Mouse (Mus musculus) midbrain, embryonic 10.5 days (tissue): Measurements from ENCODE around the gene Siglec1. TPM values are rescaled to one million over a fixed set of nuclear protein-coding genes. Genes with fewer than 3 reads are reported as not detected.

Experiments
- DNase-seq: peaks from one replicate; pipeline ENCODE4 v3.0.0-alpha.2; 2017; ENCODE audit warnings: low spot score
- H3K27ac ChIP-seq: fragments of 300-500 bp; sonication (generic); replicated peaks from 2 replicates; pipeline ENCODE4 v1.5.1; 2016; ENCODE audit warnings: mild to moderate bottlenecking
- H3K27me3 ChIP-seq: fragments of 300-500 bp; sonication (generic); 2 replicates; pipeline ENCODE4 v1.6.1; 2016; ENCODE audit warnings: low read depth, mild to moderate bottlenecking; ENCODE audit not compliant: poor library complexity, severe bottlenecking
- H3K36me3 ChIP-seq: fragments of 300-500 bp; sonication (generic); 2 replicates; pipeline ENCODE4 v1.6.1; 2016; ENCODE audit warnings: mild to moderate bottlenecking, moderate library complexity
- H3K4me1 ChIP-seq: fragments of 300-500 bp; sonication (generic); 2 replicates; pipeline ENCODE4 v1.6.1; 2016
- H3K4me3 ChIP-seq: fragments of 300-500 bp; sonication (generic); 2 replicates; pipeline ENCODE4 v1.5.1; 2016; ENCODE audit warnings: mild to moderate bottlenecking, moderate library complexity
- H3K9me3 ChIP-seq: fragments of 300-500 bp; sonication (generic); replicated peaks from 2 replicates; pipeline ENCODE4 v1.6.1; 2016; ENCODE audit warnings: mild to moderate bottlenecking
- WGBS: fragments of 180-500 bp; shearing (Covaris S2); methylation state at CpG from one replicate; pipeline ENCODE4 v1.1.7; 2016; 5-methylcytosine and 5-hydroxymethylcytosine counted together
- polyA plus RNA-seq: library from polyadenylated mRNA; unstranded; fragments of >200 nt; fragmentation: Nextera tagmentation; extraction: Ambion mirVana; gene quantifications from 2 replicates; pipeline ENCODE4 v1.2.1, GENCODE M21; 2016

Gene Siglec1
- polyA plus RNA-seq, 1 experiment from 2014 or later: 0.12 TPM

DNA sequence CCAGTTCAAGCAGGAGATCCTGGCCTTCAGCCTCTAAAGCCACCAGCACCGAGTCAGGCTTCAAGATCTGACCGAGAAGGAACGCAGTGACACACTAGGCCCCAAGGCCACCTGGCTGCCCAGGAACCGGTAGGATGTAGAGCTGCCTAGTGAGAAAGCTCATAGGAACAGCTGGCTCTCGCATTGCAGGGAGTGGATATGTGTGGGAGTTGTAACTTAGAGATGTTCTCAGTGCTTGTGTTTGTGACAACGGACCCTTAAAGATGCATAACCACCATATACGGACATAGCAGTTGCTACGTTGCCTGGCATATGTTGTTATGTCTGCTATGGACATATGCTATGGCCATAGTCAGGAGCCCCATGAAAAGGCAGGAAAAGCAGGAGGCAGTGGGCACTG is 27.9 kb downstream of the Siglec1 start:
- Histone ChIP-seq H3K36me3 (no peaks in the 10 kb centered on the region), H3K27me3 (peaks cover 78% of the 10 kb centered on the region), H3K9me3 (no peaks in the 10 kb centered on the region), H3K27ac (no peak overlapping the region), H3K4me3 (no peak overlapping the region), H3K4me1 (peaks cover 46% of the 10 kb centered on the region)
- WGBS: 93% methylated on average over 8 of the region's 8 CpGs
- no peak for DNase-seq

DNA sequence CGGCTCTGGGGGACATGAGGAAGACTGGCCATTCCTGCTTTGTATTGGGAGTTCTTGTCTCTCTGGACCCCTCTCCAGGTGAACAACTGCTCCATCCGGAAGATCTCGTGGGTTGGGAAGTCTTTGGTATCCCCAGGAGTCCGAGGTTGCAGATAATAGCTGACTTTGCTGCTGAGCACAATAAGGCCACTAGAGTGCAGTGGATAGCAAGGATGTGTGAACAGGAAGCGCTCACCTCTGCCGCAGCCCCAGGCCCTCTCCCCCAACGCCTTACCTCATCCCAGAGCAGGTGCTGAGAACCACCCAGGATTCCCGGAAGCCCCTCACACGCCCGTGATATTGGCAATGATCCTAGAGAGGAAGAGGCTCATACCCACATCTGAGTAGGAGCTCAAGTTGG is 30.4 kb downstream of the Siglec1 start:
- Histone ChIP-seq H3K27ac (no peak overlapping the region), H3K36me3 (no peaks in the 10 kb centered on the region), H3K4me1 (peaks cover 38% of the 10 kb centered on the region), H3K9me3 (no peaks in the 10 kb centered on the region), H3K4me3 (peak overlapping the region; percentile 51), H3K27me3 (peaks cover 78% of the 10 kb centered on the region)
- WGBS: 3% methylated on average over 10 of the region's 10 CpGs
- peak; percentile 54 for DNase-seq

DNA sequence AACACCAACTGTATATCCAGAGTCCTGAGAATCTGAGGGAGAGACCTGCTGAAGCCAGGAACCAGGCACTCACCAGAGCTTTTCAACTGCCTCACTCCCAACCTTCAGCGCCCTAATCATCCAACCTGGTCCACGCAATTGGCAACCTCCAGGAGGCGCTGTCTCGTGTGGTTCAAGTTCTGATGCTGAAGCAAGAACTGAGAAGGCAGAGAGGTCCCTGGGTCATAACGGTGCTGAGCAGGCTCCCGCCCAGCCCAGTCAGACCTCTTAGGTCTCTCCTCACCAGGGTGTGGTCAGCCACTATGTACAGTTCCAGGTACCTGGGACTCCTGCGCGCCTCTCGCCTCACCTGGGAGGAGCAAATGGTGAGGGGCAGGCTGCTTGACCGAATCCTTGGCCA is 30.9 kb downstream of the Siglec1 start:
- H3K9me3 ChIP-seq: no peaks in the 10 kb centered on the region
- H3K36me3 ChIP-seq: no peaks in the 10 kb centered on the region
- H3K4me3 ChIP-seq: peak overlapping the region; percentile 51
- H3K4me1 ChIP-seq: peaks cover 37% of the 10 kb centered on the region
- DNase-seq: peak; percentile 71
- H3K27me3 ChIP-seq: peaks cover 78% of the 10 kb centered on the region
- WGBS: 5% methylated on average over 10 of the region's 10 CpGs
- H3K27ac ChIP-seq: no peak overlapping the region

DNA sequence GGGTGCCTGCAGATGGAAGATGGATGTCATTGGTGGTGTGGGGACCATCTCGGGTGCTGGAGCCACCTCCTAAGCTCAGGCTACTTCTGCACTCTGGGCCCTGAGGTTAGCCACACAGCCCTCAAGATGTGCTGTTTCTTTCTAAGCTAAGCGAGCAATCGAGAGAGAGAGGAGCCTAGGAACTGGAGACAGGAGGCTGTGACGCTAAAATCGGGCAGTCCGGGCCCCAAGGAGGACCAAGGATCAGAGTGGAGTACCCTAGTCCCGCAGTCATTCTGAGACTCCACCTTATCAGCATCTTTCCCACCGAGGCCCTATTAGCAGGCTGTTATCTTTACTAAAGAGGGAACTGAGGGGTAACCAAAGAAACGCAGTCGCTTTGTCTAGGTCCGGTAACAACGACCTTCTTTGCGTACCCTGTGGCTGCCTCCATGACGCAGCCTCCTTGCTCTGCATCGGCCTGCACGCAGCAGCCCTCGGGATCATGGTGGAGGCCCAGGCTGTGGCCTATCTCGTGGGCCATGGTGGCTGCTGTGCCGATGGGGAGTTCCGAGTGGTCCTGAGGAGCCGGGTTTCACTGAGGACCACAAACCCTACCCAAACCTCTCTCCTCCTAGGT is 31.8 kb downstream of the Siglec1 start:
- H3K9me3 ChIP-seq: no peaks in the 10 kb centered on the region
- H3K27ac ChIP-seq: no peak overlapping the region
- peaks cover 34% of the 10 kb centered on the region for H3K4me1 ChIP-seq
- peaks cover 79% of the 10 kb centered on the region for H3K27me3 ChIP-seq
- peak overlapping the region; percentile 51 for H3K4me3 ChIP-seq
- peak; percentile 31 for DNase-seq
- WGBS: 2% methylated on average over 21 of the region's 21 CpGs
- H3K36me3 ChIP-seq: no peaks in the 10 kb centered on the region

DNA sequence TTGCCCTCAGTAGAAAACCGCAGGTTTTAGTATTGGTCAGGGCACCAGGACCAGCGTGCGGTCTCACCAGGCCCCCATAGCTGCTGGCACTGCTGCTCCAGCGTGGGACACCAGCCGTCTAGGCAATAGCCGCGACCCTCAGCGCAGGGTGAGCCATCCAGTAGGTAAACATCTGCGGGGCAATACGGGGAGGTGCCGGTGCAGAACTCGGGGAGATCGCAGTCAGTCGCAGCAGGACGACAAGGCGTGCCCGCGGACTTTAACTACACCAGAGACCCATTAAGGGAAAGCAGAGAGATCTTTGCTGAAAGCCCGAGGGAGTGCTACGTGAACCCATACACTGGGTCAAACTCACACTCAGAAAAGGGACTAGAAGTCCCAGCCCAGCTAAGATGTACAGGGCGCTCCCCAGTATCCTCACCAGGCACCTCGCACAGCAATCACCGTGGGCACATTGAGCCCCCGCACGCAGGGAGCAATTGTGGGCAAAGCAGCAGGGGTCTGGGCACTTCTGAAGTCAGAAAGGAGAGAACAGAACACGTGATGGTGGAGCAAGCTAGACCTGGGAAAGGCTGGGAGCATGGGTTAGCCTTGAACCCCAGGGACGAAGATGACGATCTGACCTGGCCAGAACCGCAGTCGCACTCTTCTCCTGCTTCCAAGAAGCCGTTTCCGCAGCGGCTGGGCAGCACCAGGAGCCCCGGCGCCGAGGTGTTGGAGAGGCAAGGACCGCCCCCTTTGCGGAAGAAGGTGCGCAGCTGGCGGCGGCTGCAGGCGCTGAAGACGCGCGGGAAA is 32.5 kb downstream of the Siglec1 start:
- H3K4me3 ChIP-seq: peak overlapping the region; percentile 51
- WGBS: 1% methylated on average over 45 of the region's 45 CpGs
- H3K4me1 ChIP-seq: peaks cover 34% of the 10 kb centered on the region
- peak; percentile 37 for DNase-seq
- H3K27me3 ChIP-seq: peaks cover 79% of the 10 kb centered on the region
- no peaks in the 10 kb centered on the region for H3K9me3 ChIP-seq
- H3K27ac ChIP-seq: no peak overlapping the region
- H3K36me3 ChIP-seq: no peaks in the 10 kb centered on the region

DNA sequence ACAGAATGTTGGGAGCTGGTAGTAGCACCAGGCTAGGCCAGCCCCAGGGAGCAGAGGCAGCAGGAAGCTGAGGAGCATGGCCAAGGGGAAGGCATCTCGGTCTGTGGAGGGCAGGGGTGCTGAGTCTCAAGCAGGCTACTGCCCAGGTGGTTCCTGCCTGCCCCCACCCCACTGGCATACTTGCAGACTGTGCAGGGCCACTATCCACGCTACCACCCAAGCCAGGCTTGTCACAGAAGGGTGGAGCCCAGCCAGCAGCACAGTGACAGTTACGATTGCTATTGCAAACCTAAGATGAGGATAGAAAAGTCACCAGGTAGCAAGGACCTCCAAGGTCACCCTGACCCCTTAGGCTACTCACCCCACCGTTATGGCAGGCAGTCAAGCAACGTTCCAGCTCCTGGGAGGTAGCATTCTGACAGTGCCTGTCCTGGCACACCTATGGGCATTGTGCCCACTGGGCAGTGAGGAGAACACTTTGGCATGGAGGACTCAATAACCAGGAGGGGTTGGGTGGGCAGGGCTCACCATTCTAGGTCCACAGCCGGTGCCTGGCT is 33.6 kb downstream of the Siglec1 start:
- Histone ChIP-seq H3K27ac (no peak overlapping the region), H3K36me3 (no peaks in the 10 kb centered on the region), H3K4me3 (no peak overlapping the region), H3K27me3 (peaks cover 79% of the 10 kb centered on the region), H3K4me1 (peaks cover 34% of the 10 kb centered on the region), H3K9me3 (no peaks in the 10 kb centered on the region)
- 64% methylated on average over 6 of the region's 6 CpGs for WGBS
- DNase-seq: no peak

DNA sequence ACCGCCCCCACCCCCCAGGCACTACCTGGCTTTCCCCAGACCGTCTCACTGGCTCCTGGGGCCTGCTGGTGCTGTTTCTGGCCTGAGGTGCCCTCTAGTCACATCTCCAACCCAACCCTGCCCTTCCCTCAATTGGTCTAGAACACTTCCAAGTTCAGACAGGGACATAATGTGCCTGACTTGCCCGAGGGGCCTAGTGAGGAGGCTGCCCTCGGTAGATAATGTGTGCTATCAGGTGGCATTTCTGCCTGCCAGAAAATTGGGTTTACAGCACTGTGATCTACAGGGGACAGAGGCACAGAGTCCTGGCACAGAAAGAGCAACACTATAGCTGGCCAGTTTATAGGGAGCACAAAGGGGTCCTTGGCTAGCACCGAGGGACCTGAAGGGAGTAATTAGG is 34.5 kb downstream of the Siglec1 start:
- no peak for DNase-seq
- Histone ChIP-seq H3K4me1 (peaks cover 34% of the 10 kb centered on the region), H3K4me3 (no peak overlapping the region), H3K9me3 (no peaks in the 10 kb centered on the region), H3K36me3 (no peaks in the 10 kb centered on the region), H3K27me3 (peaks cover 71% of the 10 kb centered on the region), H3K27ac (no peak overlapping the region)
- 81% methylated on average over 5 of the region's 5 CpGs for WGBS

DNA sequence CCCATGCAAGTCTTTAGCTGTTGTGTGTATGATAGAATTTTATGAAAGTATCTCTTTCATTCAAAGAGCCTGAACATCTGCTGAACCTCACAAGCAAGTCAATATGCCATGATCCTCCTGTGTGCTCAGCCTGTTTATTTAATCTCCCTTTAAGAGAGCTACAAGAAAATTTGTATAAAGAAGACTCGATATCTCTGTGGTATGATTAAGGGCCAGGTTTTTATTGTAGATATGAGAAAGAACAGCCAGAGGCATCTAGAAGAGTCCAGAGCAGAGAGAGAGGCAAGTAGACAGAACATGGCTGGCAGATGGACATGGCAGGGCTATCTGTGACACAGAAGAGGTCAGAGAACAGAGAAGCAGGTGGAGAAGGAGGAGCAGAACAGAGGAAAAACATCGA is 40.5 kb downstream of the Siglec1 start:
- DNase-seq: no peak
- no peaks in the 10 kb centered on the region for H3K9me3 ChIP-seq
- H3K27ac ChIP-seq: no peak overlapping the region
- peaks cover 40% of the 10 kb centered on the region for H3K27me3 ChIP-seq
- H3K36me3 ChIP-seq: no peaks in the 10 kb centered on the region
- WGBS: 79% methylated on average over 2 of the region's 2 CpGs
- no peak overlapping the region for H3K4me3 ChIP-seq
- peaks cover 13% of the 10 kb centered on the region for H3K4me1 ChIP-seq

DNA sequence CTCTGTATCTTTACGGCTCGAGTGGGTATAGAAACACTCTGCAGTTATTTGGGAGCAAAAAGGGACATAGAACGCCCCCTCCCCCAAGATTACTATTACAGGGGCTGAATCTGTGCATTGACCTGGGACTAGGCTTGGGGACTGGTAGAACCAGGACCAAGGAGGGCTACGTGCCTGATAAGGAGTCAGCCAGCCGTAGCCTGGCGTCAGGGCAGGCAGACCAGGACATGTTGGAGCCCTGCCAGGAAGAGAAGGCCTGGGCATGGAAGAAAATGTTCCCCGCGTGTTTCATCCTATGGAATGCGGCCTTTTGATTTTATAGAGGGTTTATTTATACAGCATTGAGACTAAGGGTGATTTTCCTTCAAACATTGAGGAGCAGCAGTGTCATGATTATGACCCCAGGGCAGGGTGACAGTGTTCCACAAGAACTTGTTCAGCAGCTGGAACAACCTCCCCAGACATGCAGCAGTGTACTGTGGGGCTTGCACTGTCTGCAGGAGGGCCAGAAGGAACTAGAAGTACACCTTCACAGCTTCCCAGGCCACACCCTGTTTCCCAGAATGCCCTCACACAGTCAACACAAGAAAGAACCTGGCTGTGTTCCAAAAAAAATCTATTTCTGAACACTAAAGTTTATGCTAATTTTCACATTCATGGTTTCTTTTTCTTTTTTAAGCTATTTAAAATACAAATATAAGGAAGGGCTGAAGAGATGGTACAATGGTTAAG is 41.4 kb downstream of the Siglec1 start:
- H3K4me3 ChIP-seq: no peak overlapping the region
- H3K27me3 ChIP-seq: peaks cover 40% of the 10 kb centered on the region
- DNase-seq: no peak
- 88% methylated on average over 9 of the region's 9 CpGs for WGBS
- no peaks in the 10 kb centered on the region for H3K9me3 ChIP-seq
- H3K36me3 ChIP-seq: no peaks in the 10 kb centered on the region
- H3K27ac ChIP-seq: no peak overlapping the region
- peaks cover 19% of the 10 kb centered on the region for H3K4me1 ChIP-seq

DNA sequence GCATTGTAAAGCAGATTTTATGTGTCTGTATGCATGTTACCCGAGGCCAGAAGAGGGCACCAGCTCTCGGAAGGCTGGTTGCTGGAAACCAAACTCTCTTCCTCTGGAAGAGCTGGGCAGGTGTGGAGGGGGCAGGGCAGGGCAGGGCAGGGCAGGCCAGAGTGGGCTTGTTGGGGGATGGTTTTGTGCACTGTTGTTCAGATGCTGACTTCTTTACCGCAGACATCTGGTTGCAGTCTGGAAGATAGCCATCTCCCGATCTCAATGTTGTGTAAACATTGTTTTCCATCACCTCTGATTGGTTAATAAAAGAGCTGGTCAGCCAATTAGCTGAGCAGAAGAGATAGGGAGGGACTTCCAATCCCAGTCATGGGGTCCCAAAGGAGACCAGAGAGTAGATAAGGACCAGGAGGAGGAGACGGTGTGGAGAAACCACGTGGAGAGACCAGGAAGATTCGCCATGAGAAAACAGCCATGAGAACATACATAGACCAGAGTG is 42.2 kb downstream of the Siglec1 start:
- H3K9me3 ChIP-seq: no peaks in the 10 kb centered on the region
- H3K27me3 ChIP-seq: peaks cover 46% of the 10 kb centered on the region
- DNase-seq: no peak
- H3K4me1 ChIP-seq: peaks cover 19% of the 10 kb centered on the region
- no peaks in the 10 kb centered on the region for H3K36me3 ChIP-seq
- 12% methylated on average over 7 of the region's 7 CpGs for WGBS
- H3K4me3 ChIP-seq: peak overlapping the region; percentile 34
- no peak overlapping the region for H3K27ac ChIP-seq

DNA sequence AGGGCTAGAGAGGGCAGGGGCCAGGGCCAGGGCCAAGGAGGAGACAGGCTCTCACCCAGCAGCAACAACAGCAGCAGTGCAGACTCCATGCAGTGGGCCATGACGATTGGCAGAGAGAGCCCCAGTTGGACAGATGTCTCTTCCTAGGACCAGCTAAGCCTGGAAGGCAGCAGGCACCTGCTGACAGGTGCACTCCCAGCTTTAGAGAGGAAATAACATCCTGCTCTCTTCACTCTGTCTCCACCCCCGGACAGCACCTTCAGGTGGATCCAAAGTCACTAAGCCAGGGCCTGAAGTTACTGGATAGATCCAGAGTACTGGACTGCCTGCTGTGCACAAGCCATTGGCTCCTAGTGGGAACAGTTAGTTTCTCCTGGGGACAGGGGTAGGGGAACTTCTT is 43.6 kb downstream of the Siglec1 start, which contains the start of gene Gfra4:
Gene Gfra4, minus strand, starts transcription at position 101 of the 400 bp plus-strand sequence.
- DNase-seq: no peak
- Histone ChIP-seq H3K4me3 (no peak within 1 kb of the TSS), H3K27me3 (peaks cover 57% of the 10 kb centered on the region), H3K27ac (no peak within 1 kb of the TSS), H3K9me3 (no peaks in the 10 kb centered on the region), H3K36me3 (no peaks in the 10 kb centered on the region), H3K4me1 (peaks cover 19% of the 10 kb centered on the region)
- WGBS: 84% methylated on average over 2 of the region's 2 CpGs
